14 mouse cellular contexts compared by ENCODE assay signal in genomic region chr5:36383431-36383830, GRCm38 (mm10). TPM values are rescaled to one million over a fixed set of nuclear protein-coding genes. Genes with fewer than 3 reads are reported as not detected.
"Had no signal": no experiment of that assay in that cellular context is flagged by ENCODE, and none has a peak within 500 bp of the region (broad histone marks: within the 10 kb centered on the region; RNA-seq: fewer than 3 reads in every experiment).

No protein-coding gene starts in this region.

- H3K9me3 ChIP-seq: liver, embryonic 15.5 days had no signal

- H3K27me3 ChIP-seq: liver, embryonic 15.5 days had no signal

- H3K36me3 ChIP-seq: liver, embryonic 15.5 days had no signal

- ATAC-seq: lung, postnatal 0 days had no signal

- H3K4me1 ChIP-seq: liver, embryonic 15.5 days had no signal

- H3K27ac ChIP-seq: liver, embryonic 15.5 days had no signal

- H3K4me3 ChIP-seq: liver, embryonic 15.5 days had no signal

- H3K9ac ChIP-seq: liver, embryonic 15.5 days had no signal

- H3K4me2 ChIP-seq: liver, embryonic 11.5 days; liver, embryonic 15.5 days had no signal

- DNase-seq: kidney, adult 9 months; kidney, postnatal 10 days; kidney, postnatal 4 days; left cerebral cortex, postnatal 4 days; lung, adult 2 months; lung, postnatal 36 days; right cerebral cortex, adult 18-20 months; right cerebral cortex, postnatal 25 days; spleen, adult 18-20 months; thymus, postnatal 36 days had no signal

RNA-seq across cellular contexts. Expression of gene Sorcs2, which starts 14.5 kb away (rescaled TPM):
- total RNA-seq: megakaryocyte progenitor cell, adult 5-6 weeks had no signal
